Mouse (Mus musculus) layer of hippocampus, adult 8-10 months (tissue): ENCODE data around the gene Vcp. TPM values are rescaled to one million over a fixed set of nuclear protein-coding genes. Genes with fewer than 3 reads are reported as not detected.

Experiments
- DNase-seq, 2 experiments: peaks; one replicate each; pipeline ENCODE4 v3.0.0; 2022; ENCODE audit warnings: low spot score in 2 of 2
- total RNA-seq, 4 experiments: library from RNA; stranded (reverse); gene quantifications; 2 replicates each; pipeline ENCODE4 v1.2.4; 2022

Vcp gene
- total RNA-seq, result 100 to 1,000 TPM; 174 to 191 (median 185) TPM

DNA sequence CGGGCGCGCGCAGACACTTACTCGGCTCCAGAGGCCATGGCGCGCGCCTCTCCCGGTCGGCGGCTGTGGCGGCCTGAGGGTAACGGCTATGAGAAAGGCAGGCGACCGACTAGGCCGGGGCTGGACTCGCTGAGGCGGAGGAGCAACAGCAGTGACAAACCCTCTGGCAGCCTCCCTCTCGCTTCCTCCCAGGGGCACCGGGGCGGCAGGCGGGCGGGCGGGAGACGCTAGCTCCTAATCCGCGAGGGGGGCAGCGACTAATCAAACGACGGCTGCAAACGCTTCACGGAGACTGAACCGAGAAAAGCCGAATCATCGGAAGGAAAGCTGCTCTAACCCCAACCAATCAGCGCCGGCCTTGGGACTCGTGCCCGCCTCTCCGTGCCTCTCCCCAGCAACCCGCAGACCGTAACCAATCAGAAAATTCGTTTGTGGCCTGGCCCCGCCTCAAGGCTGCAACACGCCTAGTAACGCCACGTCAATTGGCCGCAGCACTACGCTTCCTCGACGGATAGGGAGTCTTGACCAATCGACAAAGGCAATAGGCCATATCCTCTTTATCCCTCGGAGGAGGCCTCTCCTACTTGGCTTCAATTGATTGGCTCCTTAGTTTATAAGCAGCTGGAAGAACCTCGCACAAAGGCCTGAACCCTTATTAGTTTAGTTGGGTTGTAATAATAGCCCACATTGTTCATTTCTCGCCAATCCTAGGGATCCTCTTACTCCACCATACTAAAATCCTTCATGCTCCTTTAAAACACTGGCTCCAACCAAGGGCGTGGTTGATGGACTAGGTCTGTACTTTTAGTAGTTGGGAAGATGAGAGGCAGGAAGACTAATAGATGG lies at the start of gene Vcp:
TSS of gene Vcp (minus strand) at position 367 of the 846 bp plus-strand sequence.
- DNase-seq, result peak; percentile 99 to 100

DNA sequence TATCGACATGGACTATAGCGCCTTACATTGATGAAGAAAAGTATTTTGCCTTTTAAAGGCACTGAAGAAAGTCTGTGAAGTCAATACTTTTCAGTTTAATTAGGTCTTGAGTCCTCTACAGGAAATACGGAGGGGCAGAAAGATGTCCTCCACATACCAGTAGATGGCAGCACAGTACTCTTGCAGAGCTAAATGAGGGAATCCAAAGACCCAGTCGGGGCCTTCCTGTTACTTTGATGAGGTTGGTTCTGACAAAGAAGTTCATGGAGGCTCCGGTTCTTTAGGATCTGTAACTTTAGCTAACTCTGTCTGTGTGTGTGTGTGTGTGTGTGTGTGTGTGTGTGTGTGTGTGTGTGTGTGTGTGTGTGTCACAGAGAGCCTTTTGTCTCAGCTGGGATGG lies 46.9 kb upstream of the Vcp start:
- peak in 1 of 2 experiments; percentile 77 for DNase-seq

DNA sequence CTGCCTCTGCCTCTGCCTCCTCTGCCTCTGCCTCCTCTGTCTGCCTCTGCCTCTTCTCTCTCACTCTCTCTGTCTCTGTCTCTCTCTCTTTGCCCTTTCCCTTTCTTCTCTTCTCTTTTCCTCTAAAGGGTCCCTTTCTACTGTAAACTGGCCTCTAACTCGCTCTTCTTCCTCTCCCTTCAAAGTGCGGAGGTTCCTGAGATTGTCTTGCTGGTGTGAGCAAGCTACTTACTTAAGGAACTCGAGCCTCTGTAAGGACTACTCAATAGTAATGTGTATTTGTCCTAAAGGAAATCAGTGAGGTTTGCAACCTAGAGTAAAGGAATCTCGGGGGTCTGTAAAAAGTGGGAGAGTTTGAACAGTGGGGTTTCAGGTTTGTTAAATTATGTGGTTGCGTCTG lies 46.3 kb upstream of the Vcp start:
- no peak for DNase-seq

DNA sequence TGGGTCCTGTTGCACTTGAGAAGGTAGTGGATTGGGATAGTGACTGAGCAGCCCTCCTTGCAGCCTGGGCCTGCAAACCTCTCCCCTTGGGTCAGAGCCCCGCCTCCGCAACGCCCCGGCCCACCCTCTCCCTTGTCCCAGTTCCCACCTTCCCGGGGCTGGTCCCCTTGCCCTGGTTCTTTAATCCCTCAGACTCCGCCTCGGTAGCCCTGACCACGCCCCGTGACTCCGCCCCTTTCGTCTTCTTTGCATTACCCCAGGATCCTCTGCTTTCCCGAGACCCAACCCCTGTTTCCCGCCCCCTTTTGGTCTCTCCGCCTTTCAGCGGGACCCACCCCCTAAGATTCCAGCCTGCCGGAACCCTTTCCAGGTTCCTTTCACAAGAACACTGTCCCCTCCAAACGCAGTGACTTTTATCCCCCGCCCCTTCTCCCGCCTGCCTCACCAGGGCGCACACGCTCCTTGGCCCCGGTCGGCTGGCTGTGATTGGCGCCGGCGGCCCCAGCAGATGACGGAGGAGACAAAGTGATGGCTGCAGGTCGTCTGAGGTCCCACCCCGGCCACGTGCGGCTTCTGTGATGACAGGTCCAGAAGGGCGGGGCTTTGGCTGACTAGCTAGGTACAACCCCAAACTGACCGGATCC lies 45.5 kb upstream of the Vcp start, which contains the start of gene Fam214b:
TSS of gene Fam214b (minus strand) at position 562 of the 644 bp plus-strand sequence.
- DNase-seq, result peak; percentile 91 to 95

DNA sequence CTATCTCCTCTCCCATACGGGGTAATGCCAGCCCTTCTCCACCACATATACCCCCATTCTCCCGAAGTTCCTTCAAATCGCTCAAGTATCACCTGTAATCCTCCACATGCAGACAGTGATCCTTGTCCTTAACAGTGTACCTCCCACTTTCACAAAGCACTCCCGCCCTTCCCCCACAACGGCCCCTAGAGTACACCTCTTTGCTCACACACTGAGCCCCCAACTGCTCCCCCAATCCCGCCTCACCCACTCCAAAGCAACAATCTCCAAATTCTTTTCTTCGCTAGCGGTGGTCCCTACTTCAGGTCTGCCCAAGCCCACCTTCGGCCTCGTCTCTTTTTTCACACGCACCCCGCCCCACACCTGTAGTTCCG lies 45.0 kb upstream of the Vcp start:
- DNase-seq, result no peak

DNA sequence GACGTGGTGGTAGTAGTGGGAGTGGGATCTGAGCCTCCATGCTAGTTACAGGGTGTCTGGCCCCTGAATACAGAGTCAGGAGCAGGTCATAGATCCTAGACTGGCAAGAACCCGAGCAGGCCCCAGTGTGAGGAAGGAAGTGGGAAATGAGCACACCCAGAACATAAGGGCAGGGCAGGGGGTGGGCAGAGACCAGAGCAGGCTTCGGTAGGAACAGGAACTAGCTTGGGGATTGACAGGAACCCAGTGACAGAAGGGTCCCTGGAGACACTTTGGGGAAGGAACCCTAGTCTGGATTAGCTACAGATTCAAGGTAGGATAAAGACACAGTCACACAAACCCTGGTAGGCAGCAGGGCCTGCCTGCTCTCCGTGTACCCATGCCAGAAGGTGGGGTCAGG lies 44.4 kb upstream of the Vcp start:
- no peak for DNase-seq

DNA sequence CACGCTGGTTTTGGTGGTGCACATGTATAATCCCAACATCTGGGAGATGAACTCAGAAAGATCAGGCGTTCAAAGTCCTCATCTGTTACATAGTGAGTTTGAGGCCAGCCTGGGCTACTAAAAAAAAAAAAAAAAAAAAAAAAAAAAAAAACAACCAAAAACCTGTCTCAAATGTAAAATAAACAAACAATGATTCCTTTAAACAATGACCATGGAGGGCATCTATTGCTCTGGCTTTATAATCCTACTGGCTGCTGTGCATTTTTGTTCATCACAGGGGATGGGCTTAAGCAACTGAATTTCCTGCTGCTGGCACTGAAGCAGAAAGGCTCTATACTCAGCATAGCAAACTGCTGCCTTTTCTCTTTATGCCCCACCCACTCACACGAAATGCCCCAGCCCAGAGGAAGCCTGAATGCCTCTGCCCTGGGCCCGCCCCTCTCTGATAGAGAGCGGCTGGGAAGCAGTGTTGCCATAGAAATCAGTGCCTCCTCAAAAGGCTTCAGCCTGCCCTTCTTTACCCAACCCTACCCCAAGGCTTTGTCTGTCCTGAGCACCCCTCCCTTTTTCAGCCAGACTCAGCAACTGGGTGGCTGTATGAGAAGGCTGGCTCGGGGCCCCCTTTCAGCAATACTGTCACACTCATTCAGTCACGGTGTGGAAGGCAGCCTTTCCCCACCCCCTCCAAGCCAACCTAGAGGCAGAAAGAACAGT lies 43.5 kb upstream of the Vcp start:
- no peak for DNase-seq

DNA sequence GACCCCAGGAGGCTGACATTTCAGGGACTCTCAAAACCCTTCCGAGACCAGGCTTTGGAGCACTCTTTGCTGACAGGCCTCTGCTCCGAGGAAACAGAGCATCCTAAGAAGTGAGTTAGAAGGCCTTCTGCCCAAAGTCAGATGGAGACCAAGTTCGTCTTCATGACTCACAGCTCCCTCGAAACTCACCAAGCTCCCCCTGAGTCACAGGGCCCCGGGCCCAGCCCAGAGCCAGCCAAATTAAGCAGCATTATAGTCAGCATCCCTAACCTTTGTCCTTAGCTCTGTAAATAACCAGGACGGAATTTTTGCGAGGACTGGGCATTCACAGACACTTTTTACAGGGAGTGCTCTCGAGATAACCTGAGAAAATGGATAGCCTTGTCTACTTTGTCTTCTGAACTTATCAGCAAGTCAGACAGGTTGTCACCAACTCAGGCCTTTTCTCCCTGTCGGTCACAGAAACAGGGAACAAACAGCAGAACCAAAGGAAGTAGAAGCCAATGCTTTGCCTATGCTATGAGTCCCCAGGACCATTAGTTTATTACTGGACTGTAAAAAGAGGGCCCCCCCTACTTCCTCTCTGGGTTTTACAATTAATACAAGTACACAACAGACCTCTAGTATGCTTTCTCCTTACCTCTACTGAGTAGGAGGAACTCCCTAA lies 40.7 kb upstream of the Vcp start:
- no peak for DNase-seq

DNA sequence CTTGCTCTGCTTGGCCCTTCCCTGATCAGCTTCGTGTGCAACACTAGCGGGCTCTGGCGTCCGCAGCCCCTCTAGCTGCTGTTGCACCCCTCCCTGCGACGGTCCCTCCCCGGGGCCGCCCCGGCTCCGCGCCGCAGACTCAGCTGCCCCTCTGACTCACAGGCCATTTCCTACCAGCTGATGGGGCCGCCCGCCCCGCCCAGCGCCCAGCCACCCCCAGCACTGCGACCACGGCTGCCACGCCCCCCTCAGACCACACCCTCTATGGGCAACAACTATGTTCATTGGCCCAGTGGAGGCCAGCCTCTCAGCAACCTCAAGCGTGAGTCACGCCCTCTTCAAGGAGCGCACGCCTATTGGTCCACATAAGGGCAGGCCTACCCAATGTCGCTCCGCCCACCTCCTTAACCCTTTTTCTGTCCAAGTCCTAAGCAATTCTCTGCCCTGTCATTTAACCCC lies 39.8 kb upstream of the Vcp start:
- DNase-seq, result peak; percentile 95 to 97

DNA sequence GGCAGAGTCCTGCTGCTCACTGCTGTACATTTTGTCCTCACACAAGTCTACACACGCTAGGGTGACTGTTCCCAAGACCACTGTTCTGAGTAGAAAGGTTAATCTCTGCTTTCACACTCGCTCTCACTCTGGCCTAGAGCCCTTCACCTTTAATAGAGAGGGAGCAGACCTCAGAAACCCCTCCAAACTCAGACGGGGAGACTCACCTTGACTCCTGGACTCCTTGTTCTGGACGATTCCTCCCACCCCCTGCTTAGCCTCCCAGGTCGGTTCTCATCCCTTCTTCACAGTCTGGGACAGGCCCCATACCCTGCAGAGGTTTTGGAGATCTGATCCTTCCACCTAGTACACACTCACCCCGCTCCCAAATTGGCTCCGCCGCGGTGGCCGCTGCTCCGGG lies 39.3 kb upstream of the Vcp start:
- DNase-seq, result no peak

DNA sequence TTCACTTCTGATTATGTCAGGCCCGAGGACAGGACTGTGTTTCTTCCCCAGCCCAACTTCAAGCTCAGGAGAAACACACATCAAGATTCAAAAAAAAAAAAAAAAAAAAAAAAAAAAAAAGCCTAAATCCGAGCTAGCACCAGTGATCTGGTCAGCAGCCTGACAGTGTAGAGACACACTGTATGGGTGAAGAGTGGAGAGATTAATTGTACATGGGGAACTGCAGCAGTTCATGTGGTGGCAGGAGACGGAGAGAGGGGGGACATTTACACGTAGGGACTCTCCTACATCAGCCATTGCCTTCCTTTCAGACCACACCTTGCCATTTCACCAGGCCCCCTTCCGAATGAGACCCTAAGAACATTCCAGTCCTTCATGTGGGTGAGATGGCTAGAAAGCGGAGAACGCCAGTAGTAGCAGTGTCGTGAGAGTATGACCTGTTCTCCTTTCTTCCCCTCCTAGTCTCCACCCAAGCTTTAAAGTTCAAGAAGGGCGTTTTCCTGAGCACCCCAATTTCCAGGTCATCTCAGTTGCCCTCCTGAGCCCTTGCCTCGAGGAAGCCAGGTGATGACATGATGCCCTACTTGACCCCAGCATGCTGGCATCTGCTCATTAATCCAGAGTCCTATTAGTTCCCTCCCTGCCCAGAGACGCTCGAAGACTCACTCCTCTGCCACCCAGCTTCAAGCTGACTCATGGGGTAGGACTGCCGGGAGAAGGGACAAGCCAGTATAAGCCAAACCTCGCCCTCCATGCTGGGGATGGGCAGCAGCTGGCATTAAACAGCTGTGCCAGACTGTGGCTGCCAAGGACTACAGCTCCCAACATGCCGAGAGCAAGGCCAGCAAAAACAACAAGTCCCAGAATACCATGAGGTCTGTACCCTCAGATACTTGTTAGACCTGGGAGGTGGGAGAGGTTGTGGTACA lies 38.5 kb upstream of the Vcp start:
- DNase-seq, result peak in 1 of 2 experiments; percentile 73

DNA sequence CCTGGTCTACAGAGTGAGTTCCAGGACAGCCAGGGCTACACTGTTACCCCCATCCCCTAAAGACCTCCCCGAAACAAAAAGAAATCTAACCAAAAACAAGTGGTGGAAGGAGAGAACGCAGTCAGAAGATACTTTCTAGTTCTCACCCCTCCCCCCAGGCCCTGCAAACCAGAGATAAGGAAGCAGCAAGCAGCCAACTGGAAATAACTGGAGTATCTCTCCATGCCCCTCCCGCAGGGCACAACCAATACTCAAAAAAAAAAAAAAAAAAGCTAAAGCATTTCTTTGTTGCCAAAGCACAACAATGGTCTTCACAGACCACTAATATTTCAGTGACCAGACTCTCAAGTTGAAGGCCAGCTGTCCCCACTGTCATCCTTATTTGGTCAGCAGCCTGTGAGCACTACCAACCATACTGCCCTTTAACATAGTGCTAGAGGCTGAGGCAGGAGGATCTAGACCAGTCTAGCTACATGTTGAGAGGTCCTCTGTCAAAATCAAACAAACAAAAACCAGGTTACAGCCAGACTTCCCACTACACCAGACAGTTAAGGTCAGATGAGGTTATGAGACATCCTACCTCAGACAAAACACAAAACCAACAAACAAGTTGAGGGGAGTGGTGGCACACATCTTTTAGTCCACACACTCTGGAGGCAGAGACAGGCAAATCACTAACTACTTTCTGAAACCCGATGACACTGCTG lies 37.7 kb upstream of the Vcp start:
- no peak for DNase-seq

DNA sequence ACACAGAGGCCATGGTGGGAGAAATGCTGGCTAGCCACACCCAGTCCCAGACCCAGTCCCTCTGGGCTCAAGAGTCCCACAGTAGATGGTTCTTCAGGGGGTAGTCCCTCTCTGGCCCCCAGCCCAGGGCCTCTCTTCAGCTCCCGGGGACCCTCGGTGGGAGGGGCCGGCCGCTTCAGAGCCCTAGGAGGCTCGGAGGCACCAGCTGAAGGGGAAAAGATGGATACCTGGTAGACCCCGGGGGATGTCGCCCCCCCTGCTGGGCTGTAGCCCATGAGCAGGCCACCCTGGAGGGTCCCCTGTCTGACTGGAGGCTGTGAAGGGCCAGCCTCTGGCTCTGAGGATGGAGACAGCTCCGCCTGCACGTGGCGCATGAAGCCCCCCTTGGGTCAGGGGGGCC lies 36.0 kb upstream of the Vcp start:
- no peak for DNase-seq

DNA sequence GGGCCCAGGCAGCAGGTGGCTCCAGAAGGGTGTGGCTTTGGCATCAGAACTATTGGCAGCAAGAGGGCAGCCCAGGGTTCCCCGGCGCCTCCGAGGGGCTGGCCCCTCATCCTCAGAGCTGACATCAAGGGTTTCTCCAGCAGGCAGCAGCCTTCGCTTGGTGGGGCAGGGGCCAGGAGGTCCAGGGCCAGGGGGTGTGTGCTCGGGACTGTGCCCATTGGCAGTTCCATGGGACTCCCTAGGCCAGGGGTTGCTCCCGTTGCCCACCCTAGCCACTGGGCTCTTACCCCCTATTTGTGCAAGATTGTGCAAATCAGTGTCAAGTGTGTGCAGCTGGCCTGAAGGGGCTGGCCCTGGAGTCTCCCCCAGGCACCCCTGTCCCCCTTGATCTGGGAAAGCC lies 35.5 kb upstream of the Vcp start:
- DNase-seq, result no peak

DNA sequence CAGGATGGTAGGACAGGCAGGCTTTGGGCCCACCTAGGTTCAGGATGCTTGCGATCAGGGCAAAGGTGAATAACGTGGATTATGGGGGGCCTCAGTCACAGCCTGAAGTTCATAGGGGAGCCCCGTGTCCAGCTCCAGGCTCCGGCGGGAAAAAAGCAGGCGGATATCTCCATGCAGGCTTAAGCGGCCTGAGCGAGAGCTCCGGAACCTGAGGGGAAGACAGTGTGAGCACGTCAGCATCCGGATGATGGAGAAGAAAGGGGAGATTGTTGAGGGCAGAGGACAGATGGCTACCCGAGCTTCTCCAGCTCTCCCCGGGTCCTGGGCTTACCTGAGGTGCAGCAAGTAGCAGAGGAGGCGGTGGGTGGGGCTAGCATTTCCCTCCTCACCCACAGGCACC lies 33.2 kb upstream of the Vcp start:
- no peak for DNase-seq

DNA sequence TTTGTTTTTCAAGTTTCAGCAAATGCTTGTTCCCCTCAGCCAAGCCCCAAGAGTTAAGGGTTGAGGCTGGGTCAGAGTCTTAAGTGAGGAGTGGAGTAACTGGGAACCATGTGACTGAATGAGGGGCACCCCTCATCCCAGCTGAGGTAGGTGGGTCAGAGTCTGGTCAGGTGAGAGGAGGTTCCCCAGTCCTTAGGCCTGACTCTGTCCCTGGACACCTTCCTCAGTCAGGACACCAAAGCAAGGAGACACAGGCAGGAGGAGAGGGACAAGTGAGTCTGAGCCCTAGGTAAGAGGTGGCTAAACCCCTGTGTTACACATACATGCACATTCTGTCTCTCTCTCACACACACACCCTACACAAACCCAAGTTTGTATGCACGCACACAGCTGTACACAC lies 32.2 kb upstream of the Vcp start:
- no peak for DNase-seq

DNA sequence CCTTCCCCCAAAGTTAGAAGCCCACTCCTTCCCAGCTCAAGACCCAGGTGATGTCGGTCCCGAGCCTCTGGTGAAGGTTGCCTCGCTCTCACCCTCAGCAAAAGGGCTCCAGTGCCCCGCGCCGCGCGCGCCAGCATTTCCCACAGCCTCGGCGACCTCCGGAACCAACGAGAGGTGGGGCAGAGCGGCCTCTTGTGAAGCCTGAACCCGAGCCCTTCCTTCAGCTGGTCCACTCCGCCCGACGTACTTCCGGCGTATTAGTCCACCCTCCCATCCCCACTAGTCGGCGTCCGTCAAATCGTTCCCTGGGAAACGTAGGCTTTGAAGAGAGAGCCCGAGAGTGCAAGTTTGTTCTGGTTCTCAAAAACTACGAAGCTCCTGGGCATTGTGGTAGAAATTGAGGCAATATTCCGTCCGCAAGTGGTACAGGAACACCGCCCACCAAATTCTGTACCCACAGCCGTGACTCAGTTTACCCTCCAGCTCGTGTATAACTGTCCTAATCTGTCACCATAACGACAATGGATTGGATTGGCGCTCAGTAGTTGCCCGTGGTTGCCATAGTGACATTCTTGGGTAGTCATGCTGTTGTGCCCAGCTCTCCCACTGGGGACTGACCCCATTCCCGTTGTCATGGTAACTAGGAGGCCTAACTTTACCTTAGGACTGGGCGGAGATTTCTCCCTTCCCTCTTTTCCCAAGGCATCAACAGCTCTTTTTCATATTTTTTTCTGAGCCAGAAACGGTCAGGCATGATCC lies 31.1 kb upstream of the Vcp start, which contains the start of gene Stoml2:
TSS of gene Stoml2 (minus strand) at position 474 of the 759 bp plus-strand sequence.
- peak; percentile 92 to 93 for DNase-seq

DNA sequence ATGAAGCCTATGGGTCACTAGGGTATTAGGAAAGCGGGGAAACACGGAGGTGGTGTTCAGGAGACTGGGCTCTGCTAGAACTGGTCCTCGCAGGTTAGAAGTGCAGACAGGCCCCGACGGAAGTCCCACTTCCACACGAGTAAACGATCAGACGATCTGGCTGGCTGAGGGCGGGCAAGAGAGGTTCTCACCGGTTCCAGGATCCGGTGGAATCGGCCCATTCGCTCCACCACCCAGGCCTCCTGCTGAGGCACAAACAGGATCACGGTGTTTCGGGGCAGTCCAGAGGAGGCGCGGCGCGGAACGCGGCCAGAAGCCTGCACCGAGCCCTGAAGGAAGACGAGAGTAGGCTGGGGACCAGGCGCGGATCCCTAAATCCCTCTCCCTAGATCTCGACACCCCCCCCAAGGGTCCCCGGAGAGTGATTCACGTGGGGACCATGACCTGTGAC lies 30.5 kb upstream of the Vcp start:
- no peak for DNase-seq

DNA sequence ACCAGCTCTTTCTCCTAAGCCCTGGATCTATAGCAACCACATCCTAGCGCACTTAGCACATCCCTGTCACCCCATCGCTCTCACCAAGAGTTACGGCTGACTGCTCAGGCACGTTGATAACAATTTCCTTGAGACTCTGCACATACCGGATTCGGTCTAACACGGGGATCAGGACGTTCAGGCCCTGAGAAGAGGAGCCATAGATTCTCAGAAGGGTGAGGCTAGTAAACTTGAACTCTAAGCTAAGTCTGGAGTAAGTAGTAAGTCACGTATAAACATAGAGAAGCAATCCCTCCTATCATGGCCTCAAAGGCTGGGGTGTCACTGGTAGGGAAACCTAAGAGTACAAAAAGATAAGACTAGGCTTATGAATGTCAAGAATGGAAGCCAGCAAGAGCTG lies 30.0 kb upstream of the Vcp start:
- DNase-seq, result no peak
